Mouse (Mus musculus) embryo, embryonic 10 days (tissue): Measurements from ENCODE around the gene Rnf208.

Experiments used
- DNase-seq: peaks from one replicate; pipeline ENCODE4 v3.0.0-alpha.2; 2015; ENCODE audit warnings: low spot score

The Rnf208 gene

GRCm38 (mm10) chr2:25278928-25279882 is 37.1 kb downstream of the Rnf208 start:
- DNase-seq = peak; percentile 84

GRCm38 (mm10) chr2:25285551-25285950 is 43.5 kb downstream of the Rnf208 start:
- no peak for DNase-seq

- DNase-seq = no peak
Observed at GRCm38 (mm10) chr2:25286314-25286713, 44.3 kb downstream of the Rnf208 start.

GRCm38 (mm10) chr2:25286837-25287636 is 45.0 kb downstream of the Rnf208 start:
- DNase-seq = no peak

- no peak for DNase-seq
Observed at GRCm38 (mm10) chr2:25287927-25288649, 46.0 kb downstream of the Rnf208 start, which contains the start of gene Tmem210. TSS of gene Tmem210 (plus strand) at chr2:25288145.

- DNase-seq = no peak
Observed at GRCm38 (mm10) chr2:25288734-25289345, 46.8 kb downstream of the Rnf208 start.

GRCm38 (mm10) chr2:25289651-25290050 is 47.6 kb downstream of the Rnf208 start, which contains the start of gene Lrrc26:
TSS of gene Lrrc26 (plus strand) at chr2:25289915.
- DNase-seq = no peak

GRCm38 (mm10) chr2:25290101-25290815 is 48.2 kb downstream of the Rnf208 start:
- DNase-seq = no peak

GRCm38 (mm10) chr2:25290816-25291130 is 48.7 kb downstream of the Rnf208 start:
- no peak for DNase-seq

- no peak for DNase-seq
Observed at GRCm38 (mm10) chr2:25291184-25292053, 49.4 kb downstream of the Rnf208 start.

GRCm38 (mm10) chr2:25292054-25292544 is 50.0 kb downstream of the Rnf208 start:
- DNase-seq = no peak

GRCm38 (mm10) chr2:25292856-25293255 is 50.8 kb downstream of the Rnf208 start:
- peak; percentile 77 for DNase-seq

- DNase-seq = no peak
Observed at GRCm38 (mm10) chr2:25293706-25294105, 51.7 kb downstream of the Rnf208 start.
